Mouse (Mus musculus) sigmoid colon, adult 10 weeks (tissue): ENCODE measurements around the gene Fbxw17. TPM values are rescaled to one million over a fixed set of nuclear protein-coding genes. Genes with fewer than 3 reads are reported as not detected.

Experiments used
- polyA plus RNA-seq: library from polyadenylated mRNA; stranded (reverse); fragments of 350-450 nt; fragmentation: Illumina TruSeq; extraction: RNeasy Lipid Tissue Mini Kit (QIAGEN cat#74804); gene quantifications from one replicate; pipeline ENCODE4 v1.2.3, GENCODE M21; 2014; ENCODE audit warnings: low read depth, low replicate concordance

Gene Fbxw17
- 6.2 TPM for polyA plus RNA-seq

GRCm38 (mm10) chr13:50417389-50418183 is at the start of gene Fbxw17:
Gene Fbxw17, plus strand, starts transcription at chr13:50417864.

DNA sequence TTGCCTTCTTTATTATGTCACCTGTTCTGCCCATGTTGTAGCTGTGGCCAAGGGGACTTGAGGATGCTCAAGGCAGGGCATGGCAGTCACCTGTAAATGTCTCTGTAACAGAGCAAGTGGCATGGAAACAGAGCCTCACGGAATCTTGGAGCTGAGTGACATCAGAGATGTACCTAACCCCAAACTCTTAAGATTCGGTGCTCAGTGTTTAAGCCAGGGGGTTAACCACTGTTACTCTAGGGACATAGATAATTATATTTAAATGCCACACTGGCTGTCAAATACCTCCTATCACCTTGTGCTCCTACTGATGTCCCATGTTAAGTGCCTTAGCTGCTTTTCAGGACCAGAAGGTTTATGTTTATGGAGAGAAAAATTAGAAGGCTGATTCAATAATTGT is 26.1 kb downstream of the Fbxw17 start, which contains the start of gene Gm47429:
Gene Gm47429, minus strand, starts transcription at position 101 of the 400 bp plus-strand sequence.

DNA sequence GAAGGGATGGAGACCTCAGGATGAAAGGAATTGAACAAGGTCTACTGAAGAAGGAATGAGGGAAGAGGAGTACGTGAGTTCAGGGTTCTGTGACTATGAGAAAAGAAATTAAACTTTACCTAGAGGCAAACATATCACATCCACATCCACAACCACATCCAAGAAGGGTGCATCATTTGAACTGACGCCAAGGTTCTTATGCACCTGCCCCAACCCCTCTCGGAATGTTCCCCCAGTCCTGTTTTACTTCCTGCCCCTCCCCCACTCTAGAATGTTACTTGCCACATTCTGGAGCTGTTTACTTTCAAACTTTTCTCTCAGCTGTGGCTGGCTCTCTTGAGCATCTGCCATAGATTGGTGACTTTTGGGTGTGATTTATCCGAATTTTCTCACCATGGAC is 49.3 kb downstream of the Fbxw17 start, which contains the start of gene Nutm2:
Gene Nutm2, plus strand, starts transcription at position 301 of the 400 bp plus-strand sequence.

Other genes starting within 250 kb of the Fbxw17 start
- gene Gm906, start 167.6 kb upstream of the Fbxw17 start, polyA plus RNA-seq, result not detected
- not detected for gene Gm47429, start 26.0 kb downstream of the Fbxw17 start, polyA plus RNA-seq
- not detected for gene Nutm2, start 49.4 kb downstream of the Fbxw17 start, polyA plus RNA-seq
- not detected for gene Gm904, start 225.4 kb downstream of the Fbxw17 start, polyA plus RNA-seq